ENCODE assay signal across 8 mouse cellular contexts in the genomic region with DNA sequence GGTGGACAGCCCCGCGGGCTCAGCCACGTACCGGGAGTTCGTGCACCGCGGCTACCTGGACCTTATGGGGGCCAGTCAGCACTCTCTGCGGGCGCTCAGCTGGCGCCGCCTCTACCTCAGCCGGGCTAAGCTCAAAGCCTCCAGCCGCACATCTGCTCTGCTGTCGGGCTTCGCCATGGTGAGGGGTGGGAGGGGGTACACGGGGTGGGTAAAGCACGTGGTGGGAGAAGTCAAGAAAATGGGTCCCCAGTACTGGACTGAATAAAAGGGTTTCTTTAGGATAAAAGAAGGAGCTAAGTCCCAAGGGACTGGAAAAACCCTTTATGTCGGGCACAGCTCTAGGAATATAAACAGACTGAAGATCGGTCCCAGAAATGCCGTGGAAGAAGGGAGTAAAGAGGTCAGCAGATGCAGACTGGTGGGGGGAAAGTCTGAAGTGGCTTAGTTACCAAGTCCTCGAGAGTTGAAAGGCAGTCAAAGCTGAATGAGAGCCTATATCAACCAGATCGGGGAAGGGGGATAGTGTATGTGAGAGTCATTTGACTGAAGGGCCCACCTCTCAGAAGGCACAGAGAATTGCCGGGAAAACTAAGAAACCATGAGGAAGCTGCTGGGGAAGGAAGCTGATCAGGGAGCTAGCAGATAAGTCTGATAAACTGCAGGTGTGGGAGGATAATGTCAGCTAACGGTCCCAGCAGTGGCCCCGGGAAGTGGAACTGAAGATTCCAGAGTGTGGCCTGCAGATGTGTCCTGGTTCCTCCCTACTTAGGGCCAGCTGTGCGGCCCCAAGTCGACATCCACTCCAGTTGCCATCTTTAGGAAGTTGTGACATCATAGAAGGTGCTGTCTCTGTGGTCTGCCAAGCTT. TPM values are rescaled to one million over a fixed set of nuclear protein-coding genes. Genes with fewer than 3 reads are reported as not detected.
A peak's percentile ranks its signal among the peaks of the same experiment; 100 is the strongest.
DNase-seq lines count a peak whose midpoint lies in the region; ATAC-seq lines count a peak whose summit lies in the region.

No protein-coding gene starts in this region.

- ATAC-seq in frontal cortex, adult (ENCODE audit: low TSS enrichment) = peak; percentile 0; the same call in 1 of the 2 replicates
- peak; percentile 16 for ATAC-seq in CD4-positive, CD25-positive, alpha-beta regulatory T cell, adult 4 months
- peak; percentile 7 for ATAC-seq in embryonic facial prominence, embryonic 14.5 days (ENCODE audit: low read depth)
- ATAC-seq in intestine, embryonic 16.5 days = peak; percentile 41
- ATAC-seq in midbrain, embryonic 16.5 days = peak; percentile 6

- peak overlapping the region; percentile 70 for H3K4me3 ChIP-seq in embryonic facial prominence, embryonic 14.5 days (ENCODE audit: low read depth, low read length)
- H3K4me3 ChIP-seq in intestine, embryonic 16.5 days (ENCODE audit: low read length) = peak overlapping the region; percentile 84
- peak overlapping the region; percentile 44 for H3K4me3 ChIP-seq in midbrain, embryonic 16.5 days (ENCODE audit: low read depth, low read length)

- no peak for DNase-seq in frontal cortex, postnatal 25 days (ENCODE audit: low spot score in 2 of 2)
- DNase-seq in embryonic facial prominence, embryonic 14.5 days (ENCODE audit: low spot score) = peak; percentile 29
- DNase-seq in c-Kit-positive CD71-positive TER-119-positive erythroid progenitor cells, embryonic 14.5 days (ENCODE audit: low spot score) = no peak
- no peak for DNase-seq in left cerebral cortex, adult 9 months (ENCODE audit: low spot score in 2 of 2)

- WGBS in embryonic facial prominence, embryonic 14.5 days = 3% methylated on average over 24 of the region's 27 CpGs
- WGBS in intestine, embryonic 16.5 days = 1% methylated on average over 27 of the region's 27 CpGs
- 5% methylated on average over 27 of the region's 27 CpGs for WGBS in midbrain, embryonic 16.5 days

- H3K4me1 ChIP-seq in embryonic facial prominence, embryonic 14.5 days (ENCODE audit: control insufficient read depth, insufficient read depth, low read length) = peaks cover 14% of the 10 kb centered on the region; the same call in 1 of the 2 replicates
- H3K4me1 ChIP-seq in intestine, embryonic 16.5 days (ENCODE audit: control insufficient read depth, insufficient read depth, low read length) = peaks cover 17% of the 10 kb centered on the region
- H3K4me1 ChIP-seq in midbrain, embryonic 16.5 days (ENCODE audit: control insufficient read depth, insufficient read depth, low read length) = peaks cover 16% of the 10 kb centered on the region

- H3K36me3 ChIP-seq in embryonic facial prominence, embryonic 14.5 days (ENCODE audit: control insufficient read depth, insufficient read depth, low read length) = peaks cover 34% of the 10 kb centered on the region
- 0 out of 2 replicates have a peak, but pooled peaks cover 5% of the 10 kb centered on the region for H3K36me3 ChIP-seq in intestine, embryonic 16.5 days (ENCODE audit: control insufficient read depth, insufficient read depth, low read length)
- peaks cover 17% of the 10 kb centered on the region for H3K36me3 ChIP-seq in midbrain, embryonic 16.5 days (ENCODE audit: control insufficient read depth, insufficient read depth, low read length)

- H3K9me3 ChIP-seq in embryonic facial prominence, embryonic 14.5 days (ENCODE audit: control insufficient read depth, low read length) = no peaks in the 10 kb centered on the region
- no peaks in the 10 kb centered on the region for H3K9me3 ChIP-seq in intestine, embryonic 16.5 days (ENCODE audit: control insufficient read depth, low read length)
- H3K9me3 ChIP-seq in midbrain, embryonic 16.5 days (replicated peaks; ENCODE audit: control insufficient read depth, low read length, poor library complexity, severe bottlenecking) = no peaks in the 10 kb centered on the region

- H3K9ac ChIP-seq in embryonic facial prominence, embryonic 14.5 days (ENCODE audit: low read depth, low read length) = peak overlapping the region; percentile 90
- peak overlapping the region; percentile 97 for H3K9ac ChIP-seq in intestine, embryonic 16.5 days (ENCODE audit: low read depth, low read length)
- H3K9ac ChIP-seq in midbrain, embryonic 16.5 days (ENCODE audit: low read depth, low read length) = peak overlapping the region; percentile 70

- no peaks in the 10 kb centered on the region for H3K27me3 ChIP-seq in embryonic facial prominence, embryonic 14.5 days (replicated peaks; ENCODE audit: control insufficient read depth, insufficient read depth, low read length)
- no peaks in the 10 kb centered on the region for H3K27me3 ChIP-seq in intestine, embryonic 16.5 days (replicated peaks; ENCODE audit: control insufficient read depth, insufficient read depth, low read length)
- no peaks in the 10 kb centered on the region for H3K27me3 ChIP-seq in midbrain, embryonic 16.5 days (ENCODE audit: control insufficient read depth, insufficient read depth, low read depth, low read length)

- H3K4me2 ChIP-seq in embryonic facial prominence, embryonic 14.5 days (ENCODE audit: low read depth, low read length) = peak overlapping the region; percentile 89
- peak overlapping the region; percentile 74 for H3K4me2 ChIP-seq in intestine, embryonic 16.5 days (ENCODE audit: low read depth, low read length)
- peak overlapping the region; percentile 71 for H3K4me2 ChIP-seq in midbrain, embryonic 16.5 days (ENCODE audit: low read length)

- H3K27ac ChIP-seq in embryonic facial prominence, embryonic 14.5 days (replicated peaks; ENCODE audit: low read depth, low read length) = peak overlapping the region; percentile 93
- peak overlapping the region; percentile 90 for H3K27ac ChIP-seq in intestine, embryonic 16.5 days (ENCODE audit: low read length)
- peak overlapping the region; percentile 66 for H3K27ac ChIP-seq in midbrain, embryonic 16.5 days (ENCODE audit: low read length)

RNA-seq across cellular contexts. Expression of a gene that starts 0.7 kb away (rescaled TPM):
- 10 to 100 TPM; 12.8 to 15.4 TPM for polyA plus RNA-seq in CD4-positive, CD25-positive, alpha-beta regulatory T cell, adult 4 months (2017; shearing (Covaris generic))
- polyA plus RNA-seq in embryonic facial prominence, embryonic 14.5 days (2014; fragmentation: Nextera tagmentation; extraction: Ambion mirVana) = 10.4 and 11.9 TPM in 2 replicates
- polyA plus RNA-seq in intestine, embryonic 16.5 days (2015; fragmentation: Nextera tagmentation; extraction: Ambion mirVana) = 24.6 and 24.9 TPM in 2 replicates
- 8.8 TPM in 2 replicates for polyA plus RNA-seq in midbrain, embryonic 16.5 days (2015; fragmentation: Nextera tagmentation; extraction: Ambion mirVana)

RNA-seq across cellular contexts. Expression of a gene that starts 6.2 kb away (rescaled TPM):
- 1 to 10 TPM; 5.8 to 6.6 TPM for polyA plus RNA-seq in CD4-positive, CD25-positive, alpha-beta regulatory T cell, adult 4 months (2017; shearing (Covaris generic))
- polyA plus RNA-seq in embryonic facial prominence, embryonic 14.5 days (2014; fragmentation: Nextera tagmentation; extraction: Ambion mirVana) = 23.0 and 24.1 TPM in 2 replicates
- 6.2 and 11.4 TPM in 2 replicates for polyA plus RNA-seq in intestine, embryonic 16.5 days (2015; fragmentation: Nextera tagmentation; extraction: Ambion mirVana)
- 12.8 and 18.0 TPM in 2 replicates for polyA plus RNA-seq in midbrain, embryonic 16.5 days (2015; fragmentation: Nextera tagmentation; extraction: Ambion mirVana)

RNA-seq across cellular contexts. Expression of a gene that starts 15.1 kb away (rescaled TPM):
- under 1 TPM; 0.65 to 0.99 TPM for polyA plus RNA-seq in CD4-positive, CD25-positive, alpha-beta regulatory T cell, adult 4 months (2017; shearing (Covaris generic))
- 0.43 TPM in 1 of 2 replicates, not detected in the other for polyA plus RNA-seq in embryonic facial prominence, embryonic 14.5 days (2014; fragmentation: Nextera tagmentation; extraction: Ambion mirVana)
- not detected in 2 replicates for polyA plus RNA-seq in intestine, embryonic 16.5 days (2015; fragmentation: Nextera tagmentation; extraction: Ambion mirVana)
- polyA plus RNA-seq in midbrain, embryonic 16.5 days (2015; fragmentation: Nextera tagmentation; extraction: Ambion mirVana) = not detected in 2 replicates

RNA-seq across cellular contexts. Expression of a gene that starts 25.9 kb away (rescaled TPM):
- polyA plus RNA-seq in CD4-positive, CD25-positive, alpha-beta regulatory T cell, adult 4 months (2017; shearing (Covaris generic)) = under 1 TPM; 0.12 to 0.62 TPM
- 3.0 and 3.8 TPM in 2 replicates for polyA plus RNA-seq in embryonic facial prominence, embryonic 14.5 days (2014; fragmentation: Nextera tagmentation; extraction: Ambion mirVana)
- 1.9 and 2.4 TPM in 2 replicates for polyA plus RNA-seq in intestine, embryonic 16.5 days (2015; fragmentation: Nextera tagmentation; extraction: Ambion mirVana)
- polyA plus RNA-seq in midbrain, embryonic 16.5 days (2015; fragmentation: Nextera tagmentation; extraction: Ambion mirVana) = 7.4 and 8.0 TPM in 2 replicates

RNA-seq across cellular contexts. Expression of a gene that starts 30.1 kb away (rescaled TPM):
- polyA plus RNA-seq in CD4-positive, CD25-positive, alpha-beta regulatory T cell, adult 4 months (2017; shearing (Covaris generic)) = 1 to 10 TPM; 3.9 to 6.8 TPM
- 22.2 and 23.5 TPM in 2 replicates for polyA plus RNA-seq in embryonic facial prominence, embryonic 14.5 days (2014; fragmentation: Nextera tagmentation; extraction: Ambion mirVana)
- 37.6 and 38.4 TPM in 2 replicates for polyA plus RNA-seq in intestine, embryonic 16.5 days (2015; fragmentation: Nextera tagmentation; extraction: Ambion mirVana)
- 8.4 and 10.3 TPM in 2 replicates for polyA plus RNA-seq in midbrain, embryonic 16.5 days (2015; fragmentation: Nextera tagmentation; extraction: Ambion mirVana)
